Mouse (Mus musculus) neural tube, embryonic 13.5 days (tissue): ENCODE data around the gene Atp5f1. TPM values are rescaled to one million over a fixed set of nuclear protein-coding genes. Genes with fewer than 3 reads are reported as not detected.
"Not testable (repeated sequence)": the region's sequence is repeated elsewhere in the genome, so short reads cannot be mapped to it uniquely, and the experiment has no call there.

ENCODE experiments used
- ATAC-seq: fragments of 200-750 bp; cut with Nextera tagmentation; 2 replicates; pipeline ENCODE4 v1.8.0; 2017; ENCODE audit warnings: low read depth, mild to moderate bottlenecking, moderate TSS enrichment, moderate library complexity
- H3K27ac ChIP-seq: fragments of 300-500 bp; sonication (generic); replicated peaks from 2 replicates; pipeline ENCODE4 v1.5.1; 2015; ENCODE audit warnings: moderate library complexity, mild to moderate bottlenecking, inconsistent platforms
- H3K27me3 ChIP-seq: fragments of 300-500 bp; sonication (generic); 2 replicates; pipeline ENCODE4 v1.6.1; 2015; ENCODE audit warnings: mild to moderate bottlenecking, inconsistent platforms
- H3K36me3 ChIP-seq: fragments of 300-500 bp; sonication (generic); 2 replicates; pipeline ENCODE4 v1.6.1; 2015; ENCODE audit warnings: mild to moderate bottlenecking, inconsistent platforms
- H3K4me1 ChIP-seq: fragments of 300-500 bp; sonication (generic); replicated peaks from 2 replicates; pipeline ENCODE4 v1.6.1; 2015; ENCODE audit warnings: inconsistent platforms
- H3K4me2 ChIP-seq: fragments of 300-500 bp; sonication (generic); 2 replicates; pipeline ENCODE4 v1.6.1; 2015; ENCODE audit warnings: inconsistent platforms, mild to moderate bottlenecking, moderate library complexity
- H3K4me3 ChIP-seq: fragments of 300-500 bp; sonication (generic); 2 replicates; pipeline ENCODE4 v1.5.1; 2015; ENCODE audit warnings: mild to moderate bottlenecking, inconsistent platforms
- H3K9ac ChIP-seq: fragments of 300-500 bp; sonication (generic); 2 replicates; pipeline ENCODE4 v1.6.1; 2015; ENCODE audit warnings: moderate library complexity, mild to moderate bottlenecking, inconsistent platforms
- H3K9me3 ChIP-seq: fragments of 300-500 bp; sonication (generic); 2 replicates; pipeline ENCODE4 v1.6.1; 2016; ENCODE audit warnings: inconsistent platforms
- WGBS: fragments of 180-500 bp; shearing (Covaris S2); methylation state at CpG from one replicate; pipeline ENCODE4 v1.1.7; 2015; 5-methylcytosine and 5-hydroxymethylcytosine counted together
- polyA plus RNA-seq: library from polyadenylated mRNA; unstranded; fragments of >200 nt; fragmentation: Nextera tagmentation; extraction: Ambion mirVana; gene quantifications from 2 replicates; pipeline ENCODE4 v1.2.1, GENCODE M21; 2015

The Atp5f1 gene
- polyA plus RNA-seq = 612 and 654 TPM in 2 replicates

DNA sequence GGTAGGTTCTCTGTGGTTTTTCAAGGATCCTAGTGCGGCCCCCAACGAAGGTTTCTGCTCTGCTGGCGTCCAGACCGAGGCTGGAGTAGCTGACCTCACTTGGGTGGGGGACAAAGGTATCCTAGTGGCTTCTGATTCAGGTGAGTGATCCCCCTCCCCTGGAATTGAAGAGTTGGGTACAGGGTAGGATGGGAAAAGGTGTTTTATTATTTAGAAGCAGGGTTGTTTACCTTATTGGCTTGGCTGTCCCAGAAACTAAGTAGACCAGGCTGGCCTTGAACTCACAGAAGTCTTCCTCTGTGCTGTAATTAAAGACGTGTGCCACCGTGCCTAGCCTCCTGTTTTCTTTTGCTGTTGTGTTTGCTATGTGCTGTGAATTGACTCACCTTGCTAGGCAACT lies at the start of gene Atp5f1:
Gene Atp5f1 (minus strand): TSS at position 101 of the 400 bp plus-strand sequence.
- WGBS = 6% methylated on average over 6 of the region's 6 CpGs
- H3K4me2 ChIP-seq = peak within 1 kb of the TSS; percentile 83
- ATAC-seq = no peak
- no peaks in the 10 kb centered on the region for H3K9me3 ChIP-seq
- H3K4me1 ChIP-seq = peaks cover 39% of the 10 kb centered on the region
- peak within 1 kb of the TSS; percentile 57 for H3K4me3 ChIP-seq
- H3K36me3 ChIP-seq = peaks cover 50% of the 10 kb centered on the region
- peak within 1 kb of the TSS; percentile 90 for H3K27ac ChIP-seq
- H3K27me3 ChIP-seq = no peaks in the 10 kb centered on the region
- H3K9ac ChIP-seq = peak within 1 kb of the TSS; percentile 92

DNA sequence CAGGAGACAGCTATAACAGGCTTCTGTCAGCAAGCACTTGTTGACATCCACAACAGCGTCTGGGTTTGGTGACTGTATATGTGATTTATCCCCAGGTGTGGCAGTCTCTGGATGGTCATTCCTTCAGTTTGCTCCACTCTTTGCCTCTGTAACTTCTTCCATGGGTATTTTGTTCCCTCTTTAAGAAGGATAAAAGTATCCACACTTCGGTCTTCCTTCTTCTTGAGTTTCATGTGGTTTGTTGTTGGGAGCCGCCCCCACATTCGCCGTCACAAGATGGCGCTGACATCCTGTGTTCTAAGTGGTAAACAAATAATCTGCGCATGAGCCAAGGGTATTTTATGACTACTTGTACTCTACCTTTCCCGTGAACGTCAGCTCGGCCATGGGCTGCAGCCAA lies 43.5 kb upstream of the Atp5f1 start:
- not testable (repeated sequence) for H3K4me3 ChIP-seq, H3K27ac ChIP-seq, ATAC-seq, H3K27me3 ChIP-seq, H3K36me3 ChIP-seq, H3K4me1 ChIP-seq, H3K4me2 ChIP-seq, H3K9ac ChIP-seq, H3K9me3 ChIP-seq
- WGBS = 63% methylated on average over 10 of the region's 10 CpGs

DNA sequence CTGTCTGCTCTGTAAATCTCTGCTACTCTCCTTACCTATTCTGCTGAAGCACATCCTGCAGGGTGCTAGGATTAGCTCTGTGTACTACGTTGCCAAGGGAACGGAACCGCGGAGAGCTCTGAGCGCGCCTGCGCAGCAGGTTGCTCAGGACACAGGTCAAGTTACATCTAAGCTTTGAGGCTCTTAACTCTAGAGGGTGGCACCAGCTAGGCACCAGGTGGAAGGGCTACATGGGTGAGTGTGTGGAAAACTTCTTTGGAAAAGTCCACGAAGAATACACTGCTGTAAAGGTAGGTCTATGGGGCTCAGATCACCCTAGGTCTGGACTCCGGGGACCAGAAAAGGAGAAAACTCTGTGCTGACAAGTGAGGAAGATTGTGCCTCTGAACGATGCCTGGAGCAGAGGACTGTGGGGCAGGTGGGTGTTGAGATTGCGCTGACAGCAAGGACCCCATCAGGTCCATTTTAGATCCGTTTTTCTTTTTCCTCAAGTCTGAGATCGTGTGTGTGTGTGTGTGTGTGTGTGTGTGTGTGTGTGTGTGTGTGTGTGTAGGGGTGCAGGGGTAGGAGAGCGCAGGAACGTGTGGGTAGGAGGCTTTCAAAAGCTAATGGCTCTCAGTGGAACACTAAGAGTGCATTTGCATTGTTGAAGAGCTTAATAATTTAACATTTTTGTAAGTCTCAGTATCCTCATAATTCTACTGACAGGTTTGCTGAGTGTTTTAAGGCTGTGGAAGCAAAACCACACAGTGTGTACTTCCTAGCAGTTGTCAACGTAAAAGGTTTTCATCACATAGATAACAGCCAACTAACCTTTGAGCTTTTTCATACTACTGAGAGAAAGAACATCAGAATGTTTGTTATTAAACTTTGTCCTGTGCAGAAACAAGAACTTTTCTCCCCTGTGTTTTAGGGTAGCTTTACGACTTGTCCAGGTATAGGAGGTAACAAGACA lies 41.8 kb upstream of the Atp5f1 start:
- Histone ChIP-seq H3K27ac (no peak overlapping the region), H3K4me2 (peak overlapping the region; percentile 46), H3K4me3 (peak overlapping the region; percentile 17), H3K36me3 (no peaks in the 10 kb centered on the region), H3K4me1 (peaks cover 9% of the 10 kb centered on the region; the same call in 1 of the 2 replicates), H3K9ac (peak overlapping the region; percentile 23; the same call in 1 of the 2 replicates), H3K9me3 (no peaks in the 10 kb centered on the region), H3K27me3 (no peaks in the 10 kb centered on the region; the same call in 1 of the 2 replicates)
- ATAC-seq = peak; percentile 86
- WGBS = 21% methylated on average over 17 of the region's 17 CpGs

DNA sequence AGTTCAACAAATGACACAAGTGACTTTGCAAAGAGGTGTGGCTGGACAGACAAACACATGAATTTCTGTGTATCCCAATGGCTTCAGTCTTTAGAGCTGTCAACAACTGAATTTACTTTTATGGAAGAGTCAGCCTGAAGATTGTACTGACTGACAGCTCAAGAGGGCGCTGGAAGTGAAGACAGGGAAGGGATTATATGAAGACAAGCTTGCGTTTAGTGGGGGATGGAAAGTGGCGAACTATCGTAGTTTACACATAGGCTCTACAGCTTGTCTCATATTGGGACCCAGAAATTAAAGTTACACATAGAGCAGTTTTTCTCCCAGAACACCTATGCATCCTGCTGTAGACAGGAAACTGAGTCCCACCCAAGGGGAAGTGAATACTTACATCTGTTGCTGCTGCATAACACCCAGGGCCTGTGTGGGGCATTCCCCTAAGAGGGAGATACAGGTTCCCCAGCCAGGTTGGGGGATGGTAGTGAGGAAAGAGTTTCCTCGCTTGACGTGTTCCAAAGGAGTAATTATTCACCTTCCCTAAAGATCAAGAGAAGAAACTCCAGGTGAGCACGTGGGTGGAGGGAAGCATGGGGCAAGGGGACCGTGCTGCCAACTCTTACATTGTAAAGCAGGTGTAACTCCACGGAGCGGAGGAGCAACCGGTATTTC lies 40.9 kb upstream of the Atp5f1 start:
- Histone ChIP-seq H3K4me2 (peak overlapping the region; percentile 46), H3K36me3 (no peaks in the 10 kb centered on the region), H3K9me3 (no peaks in the 10 kb centered on the region), H3K27me3 (no peaks in the 10 kb centered on the region; the same call in 1 of the 2 replicates), H3K4me3 (peak overlapping the region; percentile 17), H3K9ac (peak overlapping the region; percentile 23; the same call in 1 of the 2 replicates), H3K27ac (no peak overlapping the region), H3K4me1 (peaks cover 9% of the 10 kb centered on the region; the same call in 1 of the 2 replicates)
- ATAC-seq = no peak
- WGBS = 21% methylated on average over 11 of the region's 11 CpGs

GRCm38 (mm10) chr3:105994730-105995129 lies 34.8 kb upstream of the Atp5f1 start:
- Histone ChIP-seq H3K9me3 (no peaks in the 10 kb centered on the region), H3K4me1 (no peaks in the 10 kb centered on the region), H3K36me3 (no peaks in the 10 kb centered on the region), H3K27ac (no peak overlapping the region), H3K9ac (no peak overlapping the region), H3K27me3 (no peaks in the 10 kb centered on the region), H3K4me3 (no peak overlapping the region), H3K4me2 (no peak overlapping the region)
- ATAC-seq = no peak
- 82% methylated on average over 2 of the region's 2 CpGs for WGBS

- Histone ChIP-seq H3K27me3 (no peaks in the 10 kb centered on the region), H3K36me3 (no peaks in the 10 kb centered on the region), H3K4me3 (no peak overlapping the region), H3K27ac (no peak overlapping the region), H3K4me1 (no peaks in the 10 kb centered on the region), H3K4me2 (no peak overlapping the region), H3K9ac (no peak overlapping the region), H3K9me3 (no peaks in the 10 kb centered on the region)
- ATAC-seq = no peak
- WGBS = 37% methylated on average over 4 of the region's 4 CpGs
These were observed 31.9 kb upstream of the Atp5f1 start for GRCm38 (mm10) chr3:105991653-105992283.

DNA sequence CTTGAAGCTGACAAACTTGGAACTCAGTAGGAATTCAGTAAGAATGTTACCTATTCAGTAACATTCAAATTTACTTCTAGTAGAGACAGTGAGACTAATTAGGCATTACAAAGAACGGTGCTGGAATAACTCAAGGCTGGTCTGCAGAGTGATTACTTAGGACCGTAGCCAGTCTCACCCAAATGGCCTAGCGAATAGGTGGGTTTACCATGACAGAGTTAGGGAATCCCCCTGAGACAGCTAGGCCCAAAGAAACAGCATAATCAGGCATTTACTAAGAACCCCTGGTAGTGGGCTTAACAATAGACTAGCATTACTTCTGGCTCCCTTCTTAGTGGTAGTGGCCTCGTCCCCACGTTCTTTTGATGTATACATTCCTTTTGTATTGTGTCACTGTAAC lies 29.7 kb upstream of the Atp5f1 start:
- WGBS = 41% methylated on average over 5 of the region's 5 CpGs

DNA sequence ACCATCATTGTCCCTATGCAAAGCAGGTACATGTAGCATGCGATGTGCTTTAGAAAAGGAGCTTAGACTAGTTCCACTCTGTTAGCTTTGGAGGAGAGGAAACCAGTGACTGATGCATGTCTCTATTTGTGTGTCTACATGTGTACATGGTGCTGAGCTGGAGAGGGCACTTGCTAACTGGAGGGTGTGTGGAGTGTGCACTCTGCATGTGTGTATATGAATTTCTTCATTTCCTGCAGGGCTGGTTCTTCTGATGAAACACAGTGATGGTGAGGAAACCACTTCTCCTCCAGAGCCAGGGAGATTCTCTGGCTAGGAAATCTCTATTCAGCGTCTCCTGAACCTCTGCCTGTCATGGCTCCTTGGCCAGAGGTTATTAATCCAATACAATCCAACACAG lies 14.3 kb upstream of the Atp5f1 start:
- H3K27ac ChIP-seq = no peak overlapping the region
- WGBS = 91% methylated on average over 2 of the region's 2 CpGs
- no peak overlapping the region for H3K4me3 ChIP-seq
- H3K4me2 ChIP-seq = no peak overlapping the region
- H3K9ac ChIP-seq = no peak overlapping the region
- H3K9me3 ChIP-seq = no peaks in the 10 kb centered on the region
- H3K36me3 ChIP-seq = peaks cover 19% of the 10 kb centered on the region
- H3K27me3 ChIP-seq = no peaks in the 10 kb centered on the region
- no peak for ATAC-seq
- H3K4me1 ChIP-seq = no peaks in the 10 kb centered on the region

More for the DNA sequence above, 29.7 kb upstream of the Atp5f1 start:
- H3K4me2 ChIP-seq, H3K27ac ChIP-seq, H3K27me3 ChIP-seq, ATAC-seq, H3K36me3 ChIP-seq, H3K4me1 ChIP-seq, H3K4me3 ChIP-seq, H3K9ac ChIP-seq, H3K9me3 ChIP-seq: not testable (repeated sequence)

- Histone ChIP-seq H3K4me1 (no peaks in the 10 kb centered on the region), H3K4me3 (no peak within 1 kb of the TSS), H3K36me3 (peaks cover 27% of the 10 kb centered on the region), H3K27ac (no peak within 1 kb of the TSS), H3K27me3 (no peaks in the 10 kb centered on the region), H3K4me2 (no peak within 1 kb of the TSS), H3K9me3 (no peaks in the 10 kb centered on the region), H3K9ac (no peak within 1 kb of the TSS)
- 81% methylated on average over 3 of the region's 3 CpGs for WGBS
- no peak for ATAC-seq
These were observed 13.5 kb upstream of the Atp5f1 start, which contains the start of gene Ovgp1 for GRCm38 (mm10) chr3:105973411-105973810. Gene Ovgp1, plus strand, starts transcription at chr3:105973711.

- Histone ChIP-seq H3K36me3 (peaks cover 41% of the 10 kb centered on the region), H3K9ac (no peak overlapping the region), H3K4me3 (no peak overlapping the region), H3K4me2 (no peak overlapping the region), H3K27ac (no peak overlapping the region), H3K9me3 (no peaks in the 10 kb centered on the region), H3K4me1 (no peaks in the 10 kb centered on the region), H3K27me3 (no peaks in the 10 kb centered on the region)
- ATAC-seq = no peak
- 84% methylated on average over 5 of the region's 5 CpGs for WGBS
These were observed 12.0 kb upstream of the Atp5f1 start for GRCm38 (mm10) chr3:105971831-105972446.

- no peak overlapping the region for H3K27ac ChIP-seq
- no peaks in the 10 kb centered on the region for H3K27me3 ChIP-seq
- H3K9me3 ChIP-seq = no peaks in the 10 kb centered on the region
- peaks cover 39% of the 10 kb centered on the region for H3K4me1 ChIP-seq
- ATAC-seq = no peak
- peaks cover 54% of the 10 kb centered on the region for H3K36me3 ChIP-seq
- H3K4me2 ChIP-seq = peak overlapping the region; percentile 77
- H3K4me3 ChIP-seq = peak overlapping the region; percentile 57
- no peak overlapping the region for H3K9ac ChIP-seq
- 93% methylated on average over 2 of the region's 2 CpGs for WGBS
These were observed 801 bp upstream of the Atp5f1 start for GRCm38 (mm10) chr3:105960700-105961099.
